Mouse (Mus musculus) colon, adult 2 months (tissue): ENCODE data around the gene Oit1. TPM values are rescaled to one million over a fixed set of nuclear protein-coding genes. Genes with fewer than 3 reads are reported as not detected.

Experiments used
- polyA plus RNA-seq: library from polyadenylated mRNA; depleted of rRNA; stranded (reverse); fragments of >200 nt; gene quantifications from 2 replicates; pipeline ENCODE4 v1.2.3, GENCODE M21; 2012; rRNA removed

Gene Oit1
- 810 and 834 TPM in 2 replicates for polyA plus RNA-seq

DNA sequence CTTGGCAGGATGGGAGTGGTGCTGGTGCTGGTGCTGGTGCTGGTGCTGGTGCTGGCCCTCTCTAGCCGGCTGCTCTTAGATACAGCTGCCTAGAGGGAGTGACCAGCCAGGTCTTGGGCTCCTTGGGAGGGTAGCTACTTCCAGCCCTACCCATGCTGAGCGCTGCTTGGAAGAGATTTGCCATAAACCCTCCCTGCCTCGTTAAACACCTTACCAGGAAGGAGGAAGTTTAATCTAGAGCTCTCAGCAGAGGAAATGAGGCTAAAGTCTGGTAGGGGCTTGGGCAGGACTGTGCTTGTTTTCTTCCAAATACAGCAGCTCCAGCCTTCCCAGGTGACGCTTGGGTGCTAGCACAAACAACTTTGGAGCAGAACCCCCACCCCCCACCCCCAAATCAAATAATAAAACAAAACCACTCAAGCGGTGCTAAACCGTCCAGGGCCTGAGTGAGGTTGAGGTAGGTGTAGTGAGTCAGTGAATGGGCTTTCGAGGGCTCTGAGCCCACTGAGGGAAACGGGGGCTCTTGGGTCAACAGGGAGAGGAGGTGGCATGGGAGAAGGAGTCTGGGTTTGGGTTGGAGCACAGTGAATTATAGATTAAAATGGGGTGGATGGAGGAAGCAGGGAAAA is at the start of gene Oit1:
Gene Oit1 (minus strand): TSS at position 70 of the 629 bp plus-strand sequence.

DNA sequence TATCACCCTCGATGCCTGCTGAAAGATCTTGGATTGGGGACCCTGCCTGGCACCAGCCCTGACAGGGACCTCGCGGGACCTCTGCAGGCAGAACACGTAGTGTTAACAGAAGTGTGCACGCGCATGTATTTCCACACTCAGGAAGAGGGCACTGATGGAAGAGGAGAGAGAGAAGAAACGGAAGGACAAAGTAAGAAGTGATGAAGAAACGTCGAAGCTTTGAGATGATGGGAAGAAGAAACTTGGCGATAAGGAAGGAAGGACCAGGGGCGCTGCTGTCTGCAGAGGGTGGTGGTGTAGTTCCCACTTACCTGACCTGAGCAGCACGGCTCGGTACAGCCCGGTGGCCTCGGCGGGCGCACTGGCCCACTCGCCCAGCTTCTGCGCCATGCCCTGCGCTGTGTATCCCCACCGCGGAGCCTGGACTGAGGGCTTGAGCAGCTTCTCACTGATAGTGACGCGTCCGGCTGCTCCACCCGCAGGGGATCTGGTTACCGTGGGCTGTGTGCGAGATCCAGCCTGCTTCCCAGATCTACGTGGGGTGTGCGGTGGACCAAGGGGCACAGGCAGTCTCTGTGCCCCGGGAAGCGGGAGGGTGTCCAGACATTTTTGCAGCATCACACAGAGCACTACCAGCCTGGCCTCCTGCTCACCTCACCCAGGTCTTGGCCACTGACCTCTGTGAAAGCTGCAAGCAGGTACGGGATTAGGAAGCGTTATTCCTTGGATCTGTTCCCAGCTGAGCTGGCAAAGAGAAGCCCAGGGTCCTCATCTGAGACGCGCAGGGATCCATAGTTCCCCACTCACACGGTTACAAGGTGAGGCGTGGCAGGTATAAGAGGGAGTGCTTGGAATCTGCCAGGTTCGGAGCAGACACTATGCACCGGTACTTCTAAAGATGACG is 61.1 kb downstream of the Oit1 start, which contains the start of gene Fam107a:
Gene Fam107a (minus strand): TSS at position 830 of the 904 bp plus-strand sequence.

Other genes starting within 250 kb of the Oit1 start
- 33.3 and 34.0 TPM in 2 replicates for gene Pdhb, start 205.7 kb downstream of the Oit1 start, polyA plus RNA-seq
- 4.3 and 5.0 TPM in 2 replicates for gene Kctd6, start 164.6 kb downstream of the Oit1 start, polyA plus RNA-seq
- gene Acox2, start 119.4 kb downstream of the Oit1 start, polyA plus RNA-seq: 2.1 and 2.2 TPM in 2 replicates
- 0.83 and 1.2 TPM in 2 replicates for gene Fam107a, start 60.7 kb downstream of the Oit1 start, polyA plus RNA-seq